Mouse (Mus musculus) stomach, postnatal 0 days (tissue): ENCODE results near the gene Gm38431.
A peak's percentile ranks its signal among the peaks of the same experiment; 100 is the strongest.

Experiments
- CTCF ChIP-seq: IDR thresholded peaks from 2 replicates; pipeline ENCODE4 v1.5.1; 2016; ENCODE audit warnings: antibody characterized with exemption, low read depth, mild to moderate bottlenecking, moderate library complexity
- EP300 ChIP-seq: optimal IDR thresholded peaks from 2 replicates; pipeline ENCODE3; 2016; ENCODE audit warnings: antibody characterized with exemption

- peak; percentile 60 for TF ChIP-seq CTCF
- TF ChIP-seq EP300 = no peak
These were observed 40.4 kb upstream of the Gm38431 start for GRCm38 (mm10) chr9:21132102-21132775.
